Comparison of ENCODE assay signal across 23 mouse cellular contexts in genomic region chr15:9279596-9279995, GRCm38 (mm10). TPM values are rescaled to one million over a fixed set of nuclear protein-coding genes. Genes with fewer than 3 reads are reported as not detected.
"Had no signal": no experiment of that assay in that cellular context is flagged by ENCODE, and none has a peak within 500 bp of the region (broad histone marks: within the 10 kb centered on the region; RNA-seq: fewer than 3 reads in every experiment).

No protein-coding gene starts in this region.

- H3K9me3 ChIP-seq: limb, embryonic 12.5 days; limb, embryonic 15.5 days; liver, embryonic 13.5 days; lung, embryonic 15.5 days; midbrain, embryonic 10.5 days; midbrain, embryonic 13.5 days; neural tube, embryonic 13.5 days; stomach, embryonic 15.5 days had no signal

- H3K27me3 ChIP-seq: limb, embryonic 12.5 days; limb, embryonic 15.5 days; liver, embryonic 13.5 days; lung, embryonic 15.5 days; megakaryocyte, embryonic 14.5 days; midbrain, embryonic 13.5 days; neural tube, embryonic 13.5 days; stomach, embryonic 15.5 days had no signal

- ATAC-seq: hindbrain, embryonic 16.5 days; inflammation-experienced regulatory T-cells, adult 6 months; intestine, embryonic 16.5 days; midbrain, embryonic 13.5 days; midbrain, embryonic 16.5 days had no signal

- H3K4me1 ChIP-seq: limb, embryonic 12.5 days; limb, embryonic 15.5 days; liver, embryonic 13.5 days; lung, embryonic 15.5 days; megakaryocyte, embryonic 14.5 days; midbrain, embryonic 10.5 days; midbrain, embryonic 13.5 days; neural tube, embryonic 13.5 days; stomach, embryonic 15.5 days had no signal

- H3K4me3 ChIP-seq: limb, embryonic 12.5 days; limb, embryonic 15.5 days; liver, embryonic 13.5 days; lung, embryonic 15.5 days; megakaryocyte, embryonic 14.5 days; midbrain, embryonic 10.5 days; midbrain, embryonic 13.5 days; myocyte; neural tube, embryonic 13.5 days; stomach, embryonic 15.5 days had no signal

- H3K9ac ChIP-seq: limb, embryonic 12.5 days; limb, embryonic 15.5 days; liver, embryonic 13.5 days; lung, embryonic 15.5 days; midbrain, embryonic 13.5 days; neural tube, embryonic 13.5 days; stomach, embryonic 15.5 days had no signal

- H3K36me3 ChIP-seq: limb, embryonic 12.5 days; limb, embryonic 15.5 days; liver, embryonic 13.5 days; lung, embryonic 15.5 days; midbrain, embryonic 10.5 days; midbrain, embryonic 13.5 days; neural tube, embryonic 13.5 days; stomach, embryonic 15.5 days had no signal

- H3K27ac ChIP-seq: limb, embryonic 12.5 days; limb, embryonic 15.5 days; liver, embryonic 13.5 days; lung, embryonic 15.5 days; midbrain, embryonic 10.5 days; midbrain, embryonic 13.5 days; neural tube, embryonic 13.5 days; stomach, embryonic 15.5 days had no signal

- DNase-seq: left cerebral cortex, postnatal 4 days; liver, embryonic 13.5 days; lung, adult 18-20 months; lung, postnatal 10 days; lung, postnatal 36 days; retina, postnatal 1 day; right cerebral cortex, postnatal 25 days; spleen, adult 18-20 months; thymus, postnatal 25 days had no signal

- H3K4me2 ChIP-seq: limb, embryonic 12.5 days; limb, embryonic 15.5 days; liver, embryonic 13.5 days; lung, embryonic 15.5 days; midbrain, embryonic 13.5 days; neural tube, embryonic 13.5 days; stomach, embryonic 15.5 days had no signal

RNA-seq across cellular contexts. Expression of gene Ugt3a1, which starts 2.9 kb away (rescaled TPM):
- polyA plus RNA-seq: hindbrain, embryonic 16.5 days; inflammation-experienced regulatory T-cells, adult 6 months; intestine, embryonic 16.5 days; limb, embryonic 12.5 days; limb, embryonic 15.5 days; lung, embryonic 15.5 days; midbrain, embryonic 10.5 days; midbrain, embryonic 13.5 days; midbrain, embryonic 16.5 days; myocyte; neural tube, embryonic 13.5 days; thymus, postnatal 0 days had no signal

RNA-seq across cellular contexts. Expression of gene Ugt3a2, which starts 55.8 kb away (rescaled TPM):
- polyA plus RNA-seq: hindbrain, embryonic 16.5 days; limb, embryonic 12.5 days; limb, embryonic 15.5 days; lung, embryonic 15.5 days; midbrain, embryonic 10.5 days; midbrain, embryonic 13.5 days; midbrain, embryonic 16.5 days; myocyte; neural tube, embryonic 13.5 days; stomach, embryonic 15.5 days; thymus, postnatal 0 days had no signal
